Mouse (Mus musculus): ENCODE results near the gene Pold4. TPM values are rescaled to one million over a fixed set of nuclear protein-coding genes. Genes with fewer than 3 reads are reported as not detected.

Pold4 gene
- polyA plus RNA-seq, 1 experiment from 2014 or later: 87.8 TPM

DNA sequence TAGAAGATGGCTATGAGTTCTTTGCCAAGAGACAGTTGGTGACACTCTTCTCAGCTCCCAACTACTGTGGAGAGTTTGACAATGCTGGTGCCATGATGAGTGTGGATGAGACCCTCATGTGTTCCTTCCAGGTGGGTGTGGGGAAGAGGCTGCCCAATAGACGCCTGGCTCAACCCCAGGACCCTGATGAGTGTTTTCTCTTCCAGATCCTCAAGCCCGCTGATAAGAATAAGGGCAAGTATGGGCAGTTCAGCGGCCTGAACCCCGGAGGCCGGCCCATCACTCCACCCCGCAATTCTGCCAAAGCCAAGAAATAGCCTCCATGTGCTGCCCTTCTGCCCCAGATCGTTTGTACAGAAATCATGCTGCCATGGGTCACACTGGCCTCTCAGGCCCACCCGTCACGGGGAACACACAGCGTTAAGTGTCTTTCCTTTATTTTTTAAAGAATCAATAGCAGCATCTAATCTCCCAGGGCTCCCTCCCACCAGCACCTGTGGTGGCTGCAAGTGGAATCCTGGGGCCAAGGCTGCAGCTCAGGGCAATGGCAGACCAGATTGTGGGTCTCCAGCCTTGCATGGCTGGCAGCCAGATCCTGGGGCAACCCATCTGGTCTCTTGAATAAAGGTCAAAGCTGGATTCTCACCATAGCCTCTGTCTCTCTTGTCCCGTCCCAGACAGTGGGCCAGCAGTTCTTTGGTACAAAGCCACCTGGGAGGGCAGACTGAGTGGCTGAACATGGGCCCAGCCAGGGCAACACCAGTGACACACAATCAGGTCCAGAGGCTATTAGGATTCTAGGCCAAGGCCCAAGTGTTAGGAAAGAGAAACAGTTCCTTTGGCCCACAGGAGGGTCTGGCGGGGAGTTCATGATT lies 36.7 kb upstream of the Pold4 start:
- H3K27ac ChIP-seq (ENCODE audit: low read depth, low read length): no peak overlapping the region
- TF ChIP-seq CTCF (IDR thresholded peaks at IDR 0.05; ENCODE audit: low read depth): no peak
- no peaks in the 10 kb centered on the region for H3K9me3 ChIP-seq (ENCODE audit: control insufficient read depth)
- ATAC-seq: no peak
- no peaks in the 10 kb centered on the region for H3K27me3 ChIP-seq (replicated peaks; ENCODE audit: control insufficient read depth, insufficient read depth, low read length)
- H3K4me2 ChIP-seq (replicated peaks; ENCODE audit: low read depth): no peak overlapping the region
- peaks cover 46% of the 10 kb centered on the region for H3K36me3 ChIP-seq (ENCODE audit: control insufficient read depth, insufficient read depth)
- H3K4me1 ChIP-seq (replicated peaks; ENCODE audit: control insufficient read depth, insufficient read depth, low read length): peaks cover 9% of the 10 kb centered on the region
- WGBS: 76% methylated on average over 12 of the region's 12 CpGs
- H3K4me3 ChIP-seq (ENCODE audit: low read depth, low read length): no peak overlapping the region
- no peak overlapping the region for H3K9ac ChIP-seq (ENCODE audit: low read depth, low read length)

GRCm38 (mm10) chr19:4196048-4196447 lies 35.7 kb upstream of the Pold4 start:
- H3K4me3 ChIP-seq (ENCODE audit: low read depth, low read length): no peak overlapping the region
- no peak overlapping the region for H3K4me2 ChIP-seq (replicated peaks; ENCODE audit: low read depth)
- no peak for TF ChIP-seq CTCF (IDR thresholded peaks at IDR 0.05; ENCODE audit: low read depth)
- H3K27ac ChIP-seq (ENCODE audit: low read depth, low read length): no peak overlapping the region
- H3K36me3 ChIP-seq (ENCODE audit: control insufficient read depth, insufficient read depth): peaks cover 46% of the 10 kb centered on the region
- H3K4me1 ChIP-seq (replicated peaks; ENCODE audit: control insufficient read depth, insufficient read depth, low read length): peaks cover 14% of the 10 kb centered on the region
- H3K9ac ChIP-seq (ENCODE audit: low read depth, low read length): no peak overlapping the region
- ATAC-seq: no peak
- H3K27me3 ChIP-seq (replicated peaks; ENCODE audit: control insufficient read depth, insufficient read depth, low read length): no peaks in the 10 kb centered on the region
- 42% methylated on average over 2 of the region's 2 CpGs for WGBS
- H3K9me3 ChIP-seq (ENCODE audit: control insufficient read depth): no peaks in the 10 kb centered on the region

DNA sequence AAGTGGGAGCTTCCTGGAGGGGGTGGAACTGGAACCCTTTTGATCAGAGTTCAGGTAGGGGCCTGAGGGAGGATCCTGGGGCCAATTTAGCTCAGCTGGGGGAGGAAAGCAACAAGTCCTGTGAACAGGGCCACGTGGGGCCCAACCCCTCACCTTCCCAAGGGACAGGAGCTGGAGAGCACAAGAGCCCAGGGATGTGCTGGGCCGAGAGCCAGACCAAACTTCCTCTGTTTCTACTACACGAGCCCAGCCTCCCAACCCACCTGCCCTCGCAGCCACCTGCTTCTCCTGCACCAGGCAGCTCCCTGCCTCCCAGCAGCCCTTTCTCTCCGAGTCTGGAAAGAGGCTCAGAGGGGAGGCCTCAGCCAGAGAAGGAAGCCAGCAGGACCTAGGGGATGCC lies 35.2 kb upstream of the Pold4 start:
- Histone ChIP-seq H3K9me3 (ENCODE audit: control insufficient read depth) (no peaks in the 10 kb centered on the region), H3K9ac (ENCODE audit: low read depth, low read length) (no peak overlapping the region), H3K27me3 (replicated peaks; ENCODE audit: control insufficient read depth, insufficient read depth, low read length) (no peaks in the 10 kb centered on the region), H3K36me3 (ENCODE audit: control insufficient read depth, insufficient read depth) (peaks cover 46% of the 10 kb centered on the region), H3K4me1 (replicated peaks; ENCODE audit: control insufficient read depth, insufficient read depth, low read length) (peaks cover 14% of the 10 kb centered on the region), H3K27ac (ENCODE audit: low read depth, low read length) (peak overlapping the region; percentile 36; the same call in 1 of the 2 replicates), H3K4me2 (replicated peaks; ENCODE audit: low read depth) (no peak overlapping the region), H3K4me3 (ENCODE audit: low read depth, low read length) (no peak overlapping the region)
- ATAC-seq: no peak
- WGBS: 11% methylated on average over 5 of the region's 5 CpGs
- TF ChIP-seq CTCF (IDR thresholded peaks at IDR 0.05; ENCODE audit: low read depth): no peak

DNA sequence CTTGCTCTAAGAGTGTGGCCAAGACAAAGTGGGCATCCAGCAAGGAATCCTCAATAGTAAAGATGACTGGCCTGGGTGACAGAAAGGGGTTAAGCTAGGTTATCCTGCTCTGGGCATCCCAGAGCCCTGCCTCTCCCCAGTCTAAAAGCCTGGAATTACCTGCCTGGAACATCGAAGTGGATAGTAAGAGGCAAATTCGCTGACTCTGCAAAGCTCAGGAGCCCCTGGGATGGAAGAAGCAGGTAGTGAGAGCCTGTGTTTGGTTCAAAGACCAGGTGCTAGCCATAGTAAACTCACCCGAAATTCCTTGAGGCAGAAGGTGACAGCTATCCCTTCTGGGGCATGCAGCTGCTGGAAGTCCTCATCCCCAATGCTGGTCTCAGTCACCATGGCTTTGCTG lies 34.5 kb upstream of the Pold4 start:
- Histone ChIP-seq H3K27me3 (replicated peaks; ENCODE audit: control insufficient read depth, insufficient read depth, low read length) (no peaks in the 10 kb centered on the region), H3K9me3 (ENCODE audit: control insufficient read depth) (no peaks in the 10 kb centered on the region), H3K4me1 (replicated peaks; ENCODE audit: control insufficient read depth, insufficient read depth, low read length) (peaks cover 18% of the 10 kb centered on the region), H3K4me3 (ENCODE audit: low read depth, low read length) (no peak overlapping the region), H3K27ac (ENCODE audit: low read depth, low read length) (no peak overlapping the region), H3K9ac (ENCODE audit: low read depth, low read length) (no peak overlapping the region), H3K36me3 (ENCODE audit: control insufficient read depth, insufficient read depth) (peaks cover 46% of the 10 kb centered on the region), H3K4me2 (replicated peaks; ENCODE audit: low read depth) (no peak overlapping the region)
- 64% methylated on average over 3 of the region's 3 CpGs for WGBS
- no peak for ATAC-seq
- TF ChIP-seq CTCF (IDR thresholded peaks at IDR 0.05; ENCODE audit: low read depth): no peak

- Histone ChIP-seq H3K9me3 (ENCODE audit: control insufficient read depth) (no peaks in the 10 kb centered on the region), H3K4me3 (ENCODE audit: low read depth, low read length) (peak within 1 kb of the TSS; percentile 70), H3K27ac (ENCODE audit: low read depth, low read length) (peak within 1 kb of the TSS; percentile 60), H3K36me3 (ENCODE audit: control insufficient read depth, insufficient read depth) (peaks cover 20% of the 10 kb centered on the region), H3K27me3 (replicated peaks; ENCODE audit: control insufficient read depth, insufficient read depth, low read length) (0 out of 2 replicates have a peak, but pooled peaks cover 2% of the 10 kb centered on the region), H3K4me2 (replicated peaks; ENCODE audit: low read depth) (peak within 1 kb of the TSS; percentile 91), H3K4me1 (replicated peaks; ENCODE audit: control insufficient read depth, insufficient read depth, low read length) (peaks cover 12% of the 10 kb centered on the region), H3K9ac (ENCODE audit: low read depth, low read length) (peak within 1 kb of the TSS; percentile 74)
- ATAC-seq: peak; percentile 78
- WGBS: under 1% methylated on average over 34 of the region's 34 CpGs
- TF ChIP-seq CTCF (IDR thresholded peaks at IDR 0.05; ENCODE audit: low read depth): no peak
Measured at GRCm38 (mm10) chr19:4201291-4201909, 30.3 kb upstream of the Pold4 start, which contains the start of gene Rad9a. Rad9a (minus strand) TSS chr19:4201662.

DNA sequence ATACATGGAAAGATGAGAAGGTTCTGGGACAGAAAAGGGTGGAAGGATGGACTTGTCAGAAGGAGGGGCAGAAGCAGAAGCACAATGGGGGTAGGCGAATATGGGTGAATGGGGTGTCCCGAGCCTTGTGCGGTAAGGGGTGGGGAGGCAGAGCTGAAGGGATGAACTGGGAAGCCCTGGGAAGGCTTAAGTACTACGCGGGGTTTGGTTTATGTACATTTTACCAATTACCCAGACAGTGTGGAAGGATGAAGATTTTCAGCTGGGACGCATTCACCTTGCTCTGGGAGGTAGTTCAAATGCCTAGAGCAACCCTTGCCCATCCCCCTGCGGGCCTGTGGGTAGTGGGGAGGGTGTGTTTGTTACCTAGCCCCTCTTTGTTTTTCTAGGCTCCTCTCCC lies 29.6 kb upstream of the Pold4 start:
- H3K27me3 ChIP-seq (replicated peaks; ENCODE audit: control insufficient read depth, insufficient read depth, low read length): 0 out of 2 replicates have a peak, but pooled peaks cover 2% of the 10 kb centered on the region
- no peak for ATAC-seq
- peaks cover 12% of the 10 kb centered on the region; the same call in 1 of the 2 replicates for H3K4me1 ChIP-seq (replicated peaks; ENCODE audit: control insufficient read depth, insufficient read depth, low read length)
- WGBS: 25% methylated on average over 7 of the region's 7 CpGs
- no peaks in the 10 kb centered on the region for H3K9me3 ChIP-seq (ENCODE audit: control insufficient read depth)
- peaks cover 14% of the 10 kb centered on the region; the same call in 1 of the 2 replicates for H3K36me3 ChIP-seq (ENCODE audit: control insufficient read depth, insufficient read depth)
- no peak for TF ChIP-seq CTCF (IDR thresholded peaks at IDR 0.05; ENCODE audit: low read depth)
- 0 out of 2 replicates have a peak overlapping the region, but pooled peaks have one; percentile 0 for H3K27ac ChIP-seq (ENCODE audit: low read depth, low read length)
- peak overlapping the region; percentile 70 for H3K4me3 ChIP-seq (ENCODE audit: low read depth, low read length)
- peak overlapping the region; percentile 91 for H3K4me2 ChIP-seq (replicated peaks; ENCODE audit: low read depth)
- peak overlapping the region; percentile 74 for H3K9ac ChIP-seq (ENCODE audit: low read depth, low read length)

All from intestine, postnatal 0 days (tissue).